Mouse (Mus musculus): ENCODE results near the gene Olfr876. TPM values are rescaled to one million over a fixed set of nuclear protein-coding genes. Genes with fewer than 3 reads are reported as not detected.

Gene Olfr876
- polyA plus RNA-seq, 1 experiment from 2014 or later, result not detected

GRCm38 (mm10) chr9:37802055-37802454 is 776 bp upstream of the Olfr876 start:
- Histone ChIP-seq H3K9ac (ENCODE audit: low read length) (no peak overlapping the region), H3K27me3 (ENCODE audit: control insufficient read depth, insufficient read depth, low read length) (no peaks in the 10 kb centered on the region), H3K27ac (ENCODE audit: low read depth, low read length) (no peak overlapping the region), H3K4me3 (ENCODE audit: low read depth, low read length) (no peak overlapping the region), H3K36me3 (ENCODE audit: control insufficient read depth, insufficient read depth, low read length) (no peaks in the 10 kb centered on the region), H3K4me1 (replicated peaks; ENCODE audit: control insufficient read depth, insufficient read depth, low read length) (no peaks in the 10 kb centered on the region), H3K9me3 (ENCODE audit: control insufficient read depth, low read length) (no peaks in the 10 kb centered on the region), H3K4me2 (ENCODE audit: low read depth, low read length, severe bottlenecking) (no peak overlapping the region)
- 69% methylated on average over 4 of the region's 4 CpGs for WGBS
- DNase-seq (ENCODE audit: low spot score) (no peak), ATAC-seq (replicated peaks; ENCODE audit: low FRiP score) (no peak)

- Histone ChIP-seq H3K4me3 (ENCODE audit: low read depth, low read length) (no peak overlapping the region), H3K9ac (ENCODE audit: low read length) (no peak overlapping the region), H3K4me1 (replicated peaks; ENCODE audit: control insufficient read depth, insufficient read depth, low read length) (no peaks in the 10 kb centered on the region), H3K4me2 (ENCODE audit: low read depth, low read length, severe bottlenecking) (no peak overlapping the region), H3K9me3 (ENCODE audit: control insufficient read depth, low read length) (no peaks in the 10 kb centered on the region), H3K27me3 (ENCODE audit: control insufficient read depth, insufficient read depth, low read length) (no peaks in the 10 kb centered on the region), H3K27ac (ENCODE audit: low read depth, low read length) (no peak overlapping the region), H3K36me3 (ENCODE audit: control insufficient read depth, insufficient read depth, low read length) (no peaks in the 10 kb centered on the region)
- ATAC-seq (replicated peaks; ENCODE audit: low FRiP score) (no peak), DNase-seq (ENCODE audit: low spot score) (no peak)
Observed at GRCm38 (mm10) chr9:37807235-37807634, 4.4 kb downstream of the Olfr876 start.

GRCm38 (mm10) chr9:37808456-37808855 is 5.6 kb downstream of the Olfr876 start:
- H3K27ac ChIP-seq (ENCODE audit: low read depth, low read length), result no peak overlapping the region
- H3K4me2 ChIP-seq (ENCODE audit: low read depth, low read length, severe bottlenecking), result no peak overlapping the region
- WGBS, result 90% methylated on average over 3 of the region's 3 CpGs
- no peaks in the 10 kb centered on the region for H3K36me3 ChIP-seq (ENCODE audit: control insufficient read depth, insufficient read depth, low read length)
- no peaks in the 10 kb centered on the region for H3K27me3 ChIP-seq (ENCODE audit: control insufficient read depth, insufficient read depth, low read length)
- DNase-seq (ENCODE audit: low spot score), result no peak
- no peaks in the 10 kb centered on the region for H3K4me1 ChIP-seq (replicated peaks; ENCODE audit: control insufficient read depth, insufficient read depth, low read length)
- no peaks in the 10 kb centered on the region for H3K9me3 ChIP-seq (ENCODE audit: control insufficient read depth, low read length)
- H3K9ac ChIP-seq (ENCODE audit: low read length), result no peak overlapping the region
- ATAC-seq (replicated peaks; ENCODE audit: low FRiP score), result no peak
- no peak overlapping the region for H3K4me3 ChIP-seq (ENCODE audit: low read depth, low read length)

GRCm38 (mm10) chr9:37808976-37809375 is 6.1 kb downstream of the Olfr876 start:
- Histone ChIP-seq H3K4me3 (ENCODE audit: low read depth, low read length) (no peak overlapping the region), H3K4me2 (ENCODE audit: low read depth, low read length, severe bottlenecking) (no peak overlapping the region), H3K36me3 (ENCODE audit: control insufficient read depth, insufficient read depth, low read length) (no peaks in the 10 kb centered on the region), H3K4me1 (replicated peaks; ENCODE audit: control insufficient read depth, insufficient read depth, low read length) (no peaks in the 10 kb centered on the region), H3K27me3 (ENCODE audit: control insufficient read depth, insufficient read depth, low read length) (no peaks in the 10 kb centered on the region), H3K27ac (ENCODE audit: low read depth, low read length) (no peak overlapping the region), H3K9ac (ENCODE audit: low read length) (no peak overlapping the region), H3K9me3 (ENCODE audit: control insufficient read depth, low read length) (no peaks in the 10 kb centered on the region)
- no peak for ATAC-seq (replicated peaks; ENCODE audit: low FRiP score)
- WGBS, result 91% methylated on average over 2 of the region's 2 CpGs
- no peak for DNase-seq (ENCODE audit: low spot score)

- Histone ChIP-seq H3K27me3 (ENCODE audit: control insufficient read depth, insufficient read depth, low read length) (no peaks in the 10 kb centered on the region), H3K9ac (ENCODE audit: low read length) (no peak overlapping the region), H3K27ac (ENCODE audit: low read depth, low read length) (no peak overlapping the region), H3K4me1 (replicated peaks; ENCODE audit: control insufficient read depth, insufficient read depth, low read length) (no peaks in the 10 kb centered on the region), H3K9me3 (ENCODE audit: control insufficient read depth, low read length) (no peaks in the 10 kb centered on the region), H3K4me3 (ENCODE audit: low read depth, low read length) (no peak overlapping the region), H3K36me3 (ENCODE audit: control insufficient read depth, insufficient read depth, low read length) (no peaks in the 10 kb centered on the region), H3K4me2 (ENCODE audit: low read depth, low read length, severe bottlenecking) (no peak overlapping the region)
- WGBS, result 70% methylated on average over 3 of the region's 3 CpGs
- ATAC-seq (replicated peaks; ENCODE audit: low FRiP score) (no peak), DNase-seq (ENCODE audit: low spot score) (no peak)
Observed at GRCm38 (mm10) chr9:37814696-37815095, 11.9 kb downstream of the Olfr876 start.

- Histone ChIP-seq H3K9ac (ENCODE audit: low read length) (no peak overlapping the region), H3K36me3 (ENCODE audit: control insufficient read depth, insufficient read depth, low read length) (no peaks in the 10 kb centered on the region), H3K27me3 (ENCODE audit: control insufficient read depth, insufficient read depth, low read length) (no peaks in the 10 kb centered on the region), H3K4me3 (ENCODE audit: low read depth, low read length) (no peak overlapping the region), H3K27ac (ENCODE audit: low read depth, low read length) (no peak overlapping the region), H3K4me2 (ENCODE audit: low read depth, low read length, severe bottlenecking) (no peak overlapping the region), H3K4me1 (replicated peaks; ENCODE audit: control insufficient read depth, insufficient read depth, low read length) (no peaks in the 10 kb centered on the region), H3K9me3 (ENCODE audit: control insufficient read depth, low read length) (no peaks in the 10 kb centered on the region)
- ATAC-seq (replicated peaks; ENCODE audit: low FRiP score) (no peak), DNase-seq (ENCODE audit: low spot score) (no peak)
Observed at GRCm38 (mm10) chr9:37829881-37830280, 27.1 kb downstream of the Olfr876 start.

GRCm38 (mm10) chr9:37833341-37833740 is 30.5 kb downstream of the Olfr876 start:
- Histone ChIP-seq H3K4me1 (replicated peaks; ENCODE audit: control insufficient read depth, insufficient read depth, low read length) (no peaks in the 10 kb centered on the region), H3K9ac (ENCODE audit: low read length) (no peak overlapping the region), H3K9me3 (ENCODE audit: control insufficient read depth, low read length) (no peaks in the 10 kb centered on the region), H3K36me3 (ENCODE audit: control insufficient read depth, insufficient read depth, low read length) (no peaks in the 10 kb centered on the region), H3K27ac (ENCODE audit: low read depth, low read length) (no peak overlapping the region), H3K27me3 (ENCODE audit: control insufficient read depth, insufficient read depth, low read length) (no peaks in the 10 kb centered on the region), H3K4me3 (ENCODE audit: low read depth, low read length) (no peak overlapping the region), H3K4me2 (ENCODE audit: low read depth, low read length, severe bottlenecking) (no peak overlapping the region)
- no peak for DNase-seq (ENCODE audit: low spot score)
- 97% methylated on average over 1 of the region's 1 CpGs for whole genome bisulfite sequencing
- no peak for ATAC-seq (replicated peaks; ENCODE audit: low FRiP score)

GRCm38 (mm10) chr9:37849267-37849666 is 46.4 kb downstream of the Olfr876 start:
- no peak for ATAC-seq (replicated peaks; ENCODE audit: low FRiP score)
- no peaks in the 10 kb centered on the region for H3K4me1 ChIP-seq (replicated peaks; ENCODE audit: control insufficient read depth, insufficient read depth, low read length)
- WGBS, result 85% methylated on average over 2 of the region's 2 CpGs
- H3K27ac ChIP-seq (ENCODE audit: low read depth, low read length), result no peak overlapping the region
- no peaks in the 10 kb centered on the region for H3K27me3 ChIP-seq (ENCODE audit: control insufficient read depth, insufficient read depth, low read length)
- no peaks in the 10 kb centered on the region for H3K36me3 ChIP-seq (ENCODE audit: control insufficient read depth, insufficient read depth, low read length)
- no peaks in the 10 kb centered on the region for H3K9me3 ChIP-seq (ENCODE audit: control insufficient read depth, low read length)
- no peak overlapping the region for H3K4me3 ChIP-seq (ENCODE audit: low read depth, low read length)
- H3K4me2 ChIP-seq (ENCODE audit: low read depth, low read length, severe bottlenecking), result no peak overlapping the region
- no peak for DNase-seq (ENCODE audit: low spot score)
- no peak overlapping the region for H3K9ac ChIP-seq (ENCODE audit: low read length)

- ATAC-seq (replicated peaks; ENCODE audit: low FRiP score) (no peak), DNase-seq (ENCODE audit: low spot score) (no peak)
- H3K4me3 ChIP-seq (ENCODE audit: low read depth, low read length), result no peak within 1 kb of the TSS
- H3K27me3 ChIP-seq (ENCODE audit: control insufficient read depth, insufficient read depth, low read length), result no peaks in the 10 kb centered on the region
- no peaks in the 10 kb centered on the region for H3K4me1 ChIP-seq (replicated peaks; ENCODE audit: control insufficient read depth, insufficient read depth, low read length)
- WGBS, result 86% methylated on average over 4 of the region's 4 CpGs
- H3K36me3 ChIP-seq (ENCODE audit: control insufficient read depth, insufficient read depth, low read length), result no peaks in the 10 kb centered on the region
- no peaks in the 10 kb centered on the region for H3K9me3 ChIP-seq (ENCODE audit: control insufficient read depth, low read length)
- no peak within 1 kb of the TSS for H3K4me2 ChIP-seq (ENCODE audit: low read depth, low read length, severe bottlenecking)
- H3K27ac ChIP-seq (ENCODE audit: low read depth, low read length), result no peak within 1 kb of the TSS
- H3K9ac ChIP-seq (ENCODE audit: low read length), result no peak within 1 kb of the TSS
Observed at GRCm38 (mm10) chr9:37853969-37854368, 51.1 kb downstream of the Olfr876 start, which contains the start of gene Olfr877. Gene Olfr877, plus strand, starts transcription at chr9:37854269.
